Mouse (Mus musculus): Measurements from ENCODE around the gene Aff3.
A peak's percentile ranks its signal among the peaks of the same experiment; 100 is the strongest.

The Aff3 gene

GRCm38 (mm10) chr1:38664777-38665176, at the start of gene Aff3:
Gene Aff3 (minus strand): TSS chr1:38664955.
- no peak for DNase-seq (ENCODE audit: low read depth, low spot score)

GRCm38 (mm10) chr1:38700646-38701045, 35.9 kb upstream of the Aff3 start:
- DNase-seq (ENCODE audit: low read depth, low spot score) = no peak

GRCm38 (mm10) chr1:38699244-38699643, 34.5 kb upstream of the Aff3 start:
- no peak for DNase-seq (ENCODE audit: low read depth, low spot score)

- DNase-seq (ENCODE audit: low read depth, low spot score) = peak; percentile 24
Measured at GRCm38 (mm10) chr1:38695812-38696681, 31.3 kb upstream of the Aff3 start.

- no peak for DNase-seq (ENCODE audit: low read depth, low spot score)
Measured at GRCm38 (mm10) chr1:38695089-38695811, 30.5 kb upstream of the Aff3 start.

GRCm38 (mm10) chr1:38694142-38694541, 29.4 kb upstream of the Aff3 start:
- DNase-seq (ENCODE audit: low read depth, low spot score) = no peak

GRCm38 (mm10) chr1:38690471-38690870, 25.7 kb upstream of the Aff3 start:
- no peak for DNase-seq (ENCODE audit: low read depth, low spot score)

GRCm38 (mm10) chr1:38688216-38688615, 23.5 kb upstream of the Aff3 start:
- no peak for DNase-seq (ENCODE audit: low read depth, low spot score)

- DNase-seq (ENCODE audit: low read depth, low spot score) = no peak
Measured at GRCm38 (mm10) chr1:38685706-38686105, 21.0 kb upstream of the Aff3 start.

- no peak for DNase-seq (ENCODE audit: low read depth, low spot score)
Measured at GRCm38 (mm10) chr1:38683158-38683721, 18.5 kb upstream of the Aff3 start.

GRCm38 (mm10) chr1:38679890-38680289, 15.1 kb upstream of the Aff3 start:
- DNase-seq (ENCODE audit: low read depth, low spot score) = no peak

- no peak for DNase-seq (ENCODE audit: low read depth, low spot score)
Measured at GRCm38 (mm10) chr1:38671756-38672155, 7.0 kb upstream of the Aff3 start.

- DNase-seq (ENCODE audit: low read depth, low spot score) = no peak
Measured at GRCm38 (mm10) chr1:38671019-38671418, 6.3 kb upstream of the Aff3 start.

GRCm38 (mm10) chr1:38668327-38668726, 3.6 kb upstream of the Aff3 start:
- DNase-seq (ENCODE audit: low read depth, low spot score) = no peak

GRCm38 (mm10) chr1:38667892-38668291, 3.1 kb upstream of the Aff3 start:
- DNase-seq (ENCODE audit: low read depth, low spot score) = no peak

- DNase-seq (ENCODE audit: low read depth, low spot score) = no peak
Measured at GRCm38 (mm10) chr1:38666766-38667118, 2.0 kb upstream of the Aff3 start.

GRCm38 (mm10) chr1:38666111-38666765, 1.5 kb upstream of the Aff3 start:
- DNase-seq (ENCODE audit: low read depth, low spot score) = no peak

- DNase-seq (ENCODE audit: low read depth, low spot score) = no peak
Measured at GRCm38 (mm10) chr1:38665611-38666010, 856 bp upstream of the Aff3 start.

- no peak for DNase-seq (ENCODE audit: low read depth, low spot score)
Measured at GRCm38 (mm10) chr1:38664261-38664660, 494 bp downstream of the Aff3 start.

- no peak for DNase-seq (ENCODE audit: low read depth, low spot score)
Measured at GRCm38 (mm10) chr1:38662616-38663193, 2.0 kb downstream of the Aff3 start.

- no peak for DNase-seq (ENCODE audit: low read depth, low spot score)
Measured at GRCm38 (mm10) chr1:38658933-38659553, 5.7 kb downstream of the Aff3 start.

Measured in mesoderm, embryonic 11.5 days (tissue).